Mouse (Mus musculus) cerebellum, adult 2 months (tissue): ENCODE data around the gene Ube2o.

ENCODE experiments used
- CTCF ChIP-seq: fragments of 200-500 bp; IDR thresholded peaks from 2 replicates; pipeline ENCODE4 v1.5.1; 2011; ENCODE audit warnings: low read depth, mild to moderate bottlenecking, control low read depth, low read length, moderate library complexity, borderline replicate concordance; ENCODE audit not compliant: insufficient read depth
- POLR2A ChIP-seq: fragments of 200-500 bp; IDR thresholded peaks from 2 replicates; pipeline ENCODE4 v1.6.1; 2011; ENCODE audit warnings: low read length, control low read depth, borderline replicate concordance; ENCODE audit not compliant: insufficient read depth

DNA sequence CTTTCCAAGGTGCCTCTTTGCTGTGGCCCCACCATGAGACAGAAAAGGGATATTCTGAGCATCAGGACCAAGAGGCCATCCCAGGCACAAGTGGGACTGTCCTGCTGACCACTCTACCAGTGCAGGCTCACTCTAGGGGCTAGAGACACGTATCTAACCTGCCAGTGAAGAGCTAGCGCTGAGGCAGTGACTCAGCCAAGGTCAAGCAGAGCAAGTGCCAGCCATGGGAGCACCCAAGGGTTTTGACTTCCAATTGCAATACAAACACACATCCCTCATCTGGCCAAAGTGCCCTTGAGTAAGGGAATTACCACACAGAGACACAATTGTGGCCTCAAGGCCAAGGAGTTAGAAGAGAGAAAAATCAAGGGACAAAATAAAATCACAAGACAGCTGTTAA lies 5.9 kb downstream of the Ube2o start:
- TF ChIP-seq CTCF (no peak), POLR2A (no peak)
